Mouse (Mus musculus): ENCODE data around the gene Car9. TPM values are rescaled to one million over a fixed set of nuclear protein-coding genes. Genes with fewer than 3 reads are reported as not detected.
"Not testable (repeated sequence)": the region's sequence is repeated elsewhere in the genome, so short reads cannot be mapped to it uniquely, and the experiment has no call there.

The Car9 gene
- polyA plus RNA-seq, 1 experiment from 2014 or later: 1.6 TPM

GRCm38 (mm10) chr4:43480985-43481384, 25.8 kb upstream of the Car9 start:
- Histone ChIP-seq H3K9me3 (no peaks in the 10 kb centered on the region), H3K4me2 (replicated peaks) (no peak overlapping the region), H3K9ac (no peak overlapping the region), H3K27ac (no peak overlapping the region), H3K27me3 (no peaks in the 10 kb centered on the region), H3K4me1 (no peaks in the 10 kb centered on the region), H3K36me3 (no peaks in the 10 kb centered on the region), H3K4me3 (no peak overlapping the region)
- WGBS: 77% methylated on average over 5 of the region's 5 CpGs
- no peak for ATAC-seq (ENCODE audit: insufficient number of reproducible peaks, insufficient read depth, low FRiP score, low TSS enrichment)

GRCm38 (mm10) chr4:43481894-43482456, 24.8 kb upstream of the Car9 start:
- H3K9ac ChIP-seq: no peak overlapping the region
- H3K9me3 ChIP-seq: no peaks in the 10 kb centered on the region
- no peak overlapping the region for H3K4me2 ChIP-seq (replicated peaks)
- no peaks in the 10 kb centered on the region for H3K4me1 ChIP-seq
- no peak overlapping the region for H3K27ac ChIP-seq
- no peak for ATAC-seq (ENCODE audit: insufficient number of reproducible peaks, insufficient read depth, low FRiP score, low TSS enrichment)
- WGBS: 67% methylated on average over 7 of the region's 7 CpGs
- H3K27me3 ChIP-seq: no peaks in the 10 kb centered on the region
- H3K36me3 ChIP-seq: no peaks in the 10 kb centered on the region
- H3K4me3 ChIP-seq: no peak overlapping the region

- no peaks in the 10 kb centered on the region for H3K27me3 ChIP-seq
- no peak overlapping the region for H3K9ac ChIP-seq
- H3K4me2 ChIP-seq (replicated peaks): no peak overlapping the region
- H3K9me3 ChIP-seq: no peaks in the 10 kb centered on the region
- no peak overlapping the region for H3K27ac ChIP-seq
- no peaks in the 10 kb centered on the region for H3K4me1 ChIP-seq
- no peak for ATAC-seq (ENCODE audit: insufficient number of reproducible peaks, insufficient read depth, low FRiP score, low TSS enrichment)
- no peak overlapping the region for H3K4me3 ChIP-seq
- WGBS: 70% methylated on average over 10 of the region's 10 CpGs
- H3K36me3 ChIP-seq: no peaks in the 10 kb centered on the region
Measured at GRCm38 (mm10) chr4:43482591-43482990, 24.2 kb upstream of the Car9 start.

DNA sequence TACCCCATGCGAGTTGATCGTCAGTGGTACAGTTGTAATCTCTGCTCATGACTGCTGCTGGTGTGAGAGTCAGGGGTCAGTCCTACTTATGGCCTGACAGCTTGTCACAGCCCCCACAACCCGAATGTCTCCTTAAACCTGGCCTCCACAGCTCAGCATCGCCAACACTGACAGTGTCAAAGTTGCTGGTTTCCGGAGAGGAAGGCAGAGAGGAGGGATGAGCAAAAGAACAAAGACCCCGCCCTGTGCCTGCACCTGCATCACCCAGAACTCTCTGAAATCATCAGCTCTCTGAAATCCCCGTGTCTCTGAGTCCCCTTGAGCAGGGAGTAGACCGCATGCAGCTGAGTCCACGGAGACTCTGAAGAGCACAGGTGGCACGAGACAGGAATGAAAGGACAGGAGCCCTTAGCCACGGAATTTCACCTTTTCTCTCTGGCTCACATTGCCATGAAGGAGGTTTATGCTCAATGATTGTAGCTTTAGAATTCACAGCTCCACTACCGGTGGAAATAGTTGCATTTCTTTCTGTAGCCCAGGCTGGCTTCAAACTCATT, 23.2 kb upstream of the Car9 start, which contains the start of gene Sit1:
Gene Sit1, minus strand, starts transcription at position 200 of the 557 bp plus-strand sequence.
- H3K36me3 ChIP-seq: no peaks in the 10 kb centered on the region
- H3K4me1 ChIP-seq: no peaks in the 10 kb centered on the region
- no peaks in the 10 kb centered on the region for H3K9me3 ChIP-seq
- no peak within 1 kb of the TSS for H3K9ac ChIP-seq
- H3K27me3 ChIP-seq: no peaks in the 10 kb centered on the region
- no peak for ATAC-seq (ENCODE audit: insufficient number of reproducible peaks, insufficient read depth, low FRiP score, low TSS enrichment)
- H3K4me2 ChIP-seq (replicated peaks): no peak within 1 kb of the TSS
- H3K4me3 ChIP-seq: no peak within 1 kb of the TSS
- WGBS: 57% methylated on average over 12 of the region's 12 CpGs
- H3K27ac ChIP-seq: no peak within 1 kb of the TSS

- not testable (repeated sequence) for ATAC-seq (ENCODE audit: insufficient number of reproducible peaks, insufficient read depth, low FRiP score, low TSS enrichment); H3K4me1 ChIP-seq; H3K9me3 ChIP-seq; H3K36me3 ChIP-seq; H3K9ac ChIP-seq; H3K4me2 ChIP-seq (replicated peaks); H3K27ac ChIP-seq; H3K4me3 ChIP-seq; H3K27me3 ChIP-seq
- 85% methylated on average over 5 of the region's 5 CpGs for WGBS
Measured at GRCm38 (mm10) chr4:43485666-43486065, 21.1 kb upstream of the Car9 start.

- WGBS: 89% methylated on average over 3 of the region's 3 CpGs
- Histone ChIP-seq H3K4me2 (replicated peaks) (no peak overlapping the region), H3K36me3 (no peaks in the 10 kb centered on the region), H3K9me3 (0 out of 2 replicates have a peak, but pooled peaks cover 3% of the 10 kb centered on the region), H3K27me3 (no peaks in the 10 kb centered on the region), H3K9ac (no peak overlapping the region), H3K27ac (no peak overlapping the region), H3K4me3 (no peak overlapping the region), H3K4me1 (peaks cover 4% of the 10 kb centered on the region; the same call in 1 of the 2 replicates)
- ATAC-seq (ENCODE audit: insufficient number of reproducible peaks, insufficient read depth, low FRiP score, low TSS enrichment): no peak
Measured at GRCm38 (mm10) chr4:43489611-43490010, 17.2 kb upstream of the Car9 start.

DNA sequence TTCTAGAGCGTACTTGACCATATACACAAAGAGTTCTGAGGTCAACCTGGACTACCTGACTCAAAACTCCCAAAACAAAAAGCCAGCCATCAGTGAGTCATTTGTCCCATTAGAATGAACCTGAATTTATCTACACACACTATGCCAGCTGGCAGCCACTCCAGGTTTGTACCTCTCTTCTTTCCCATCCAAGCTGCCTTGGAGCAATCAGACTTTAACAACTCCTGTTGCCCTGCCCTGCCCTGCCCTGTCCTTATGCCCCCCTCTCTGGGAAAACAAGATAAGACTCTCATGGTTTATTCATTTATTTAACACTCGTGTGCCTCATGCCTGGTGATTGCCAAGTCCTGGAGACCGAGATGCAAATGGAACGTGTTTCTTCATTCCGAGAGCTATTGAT, 16.0 kb upstream of the Car9 start:
- Histone ChIP-seq H3K9ac (no peak overlapping the region), H3K4me1 (peaks cover 9% of the 10 kb centered on the region; the same call in 1 of the 2 replicates), H3K27me3 (no peaks in the 10 kb centered on the region), H3K27ac (no peak overlapping the region), H3K36me3 (0 out of 2 replicates have a peak, but pooled peaks cover 3% of the 10 kb centered on the region), H3K9me3 (0 out of 2 replicates have a peak, but pooled peaks cover 3% of the 10 kb centered on the region), H3K4me2 (replicated peaks) (no peak overlapping the region), H3K4me3 (no peak overlapping the region)
- 87% methylated on average over 5 of the region's 5 CpGs for WGBS
- ATAC-seq (ENCODE audit: insufficient number of reproducible peaks, insufficient read depth, low FRiP score, low TSS enrichment): no peak

GRCm38 (mm10) chr4:43492101-43492820, 14.5 kb upstream of the Car9 start:
- Histone ChIP-seq H3K9ac (no peak overlapping the region), H3K9me3 (0 out of 2 replicates have a peak, but pooled peaks cover 3% of the 10 kb centered on the region), H3K4me1 (peaks cover 9% of the 10 kb centered on the region; the same call in 1 of the 2 replicates), H3K27me3 (no peaks in the 10 kb centered on the region), H3K36me3 (peaks cover 11% of the 10 kb centered on the region; the same call in 1 of the 2 replicates), H3K27ac (peak overlapping the region; percentile 55; the same call in 1 of the 2 replicates), H3K4me3 (peak overlapping the region; percentile 55; the same call in 1 of the 2 replicates), H3K4me2 (replicated peaks) (peak overlapping the region; percentile 59)
- 47% methylated on average over 12 of the region's 12 CpGs for WGBS
- no peak for ATAC-seq (ENCODE audit: insufficient number of reproducible peaks, insufficient read depth, low FRiP score, low TSS enrichment)

- H3K9me3 ChIP-seq: 0 out of 2 replicates have a peak, but pooled peaks cover 3% of the 10 kb centered on the region
- H3K27ac ChIP-seq: peak within 1 kb of the TSS; percentile 85
- H3K4me3 ChIP-seq: peak within 1 kb of the TSS; percentile 55
- H3K9ac ChIP-seq: peak within 1 kb of the TSS; percentile 57
- peaks cover 11% of the 10 kb centered on the region; the same call in 1 of the 2 replicates for H3K36me3 ChIP-seq
- peak within 1 kb of the TSS; percentile 59 for H3K4me2 ChIP-seq (replicated peaks)
- under 1% methylated on average over 25 of the region's 25 CpGs for WGBS
- H3K27me3 ChIP-seq: no peaks in the 10 kb centered on the region
- peaks cover 14% of the 10 kb centered on the region; the same call in 1 of the 2 replicates for H3K4me1 ChIP-seq
- peak; percentile 97 for ATAC-seq (ENCODE audit: insufficient number of reproducible peaks, insufficient read depth, low FRiP score, low TSS enrichment)
Measured at GRCm38 (mm10) chr4:43492821-43493185, 14.0 kb upstream of the Car9 start, which contains the start of gene Ccdc107. Ccdc107 (plus strand) TSS chr4:43492900.

GRCm38 (mm10) chr4:43493186-43493845, 13.4 kb upstream of the Car9 start:
- Histone ChIP-seq H3K27ac (peak overlapping the region; percentile 85), H3K4me3 (peak overlapping the region; percentile 55), H3K9ac (peak overlapping the region; percentile 57), H3K36me3 (peaks cover 11% of the 10 kb centered on the region; the same call in 1 of the 2 replicates), H3K4me1 (peaks cover 20% of the 10 kb centered on the region), H3K27me3 (no peaks in the 10 kb centered on the region), H3K9me3 (0 out of 2 replicates have a peak, but pooled peaks cover 3% of the 10 kb centered on the region), H3K4me2 (replicated peaks) (peak overlapping the region; percentile 59)
- peak; percentile 88 for ATAC-seq (ENCODE audit: insufficient number of reproducible peaks, insufficient read depth, low FRiP score, low TSS enrichment)
- WGBS: under 1% methylated on average over 47 of the region's 47 CpGs

- Histone ChIP-seq H3K4me1 (peaks cover 25% of the 10 kb centered on the region), H3K4me3 (peak overlapping the region; percentile 55), H3K27ac (peak overlapping the region; percentile 85), H3K4me2 (replicated peaks) (peak overlapping the region; percentile 59), H3K9me3 (0 out of 2 replicates have a peak, but pooled peaks cover 3% of the 10 kb centered on the region), H3K36me3 (peaks cover 11% of the 10 kb centered on the region; the same call in 1 of the 2 replicates), H3K27me3 (no peaks in the 10 kb centered on the region), H3K9ac (peak overlapping the region; percentile 57)
- 3% methylated on average over 9 of the region's 9 CpGs for WGBS
- no peak for ATAC-seq (ENCODE audit: insufficient number of reproducible peaks, insufficient read depth, low FRiP score, low TSS enrichment)
Measured at GRCm38 (mm10) chr4:43493846-43494240, 12.9 kb upstream of the Car9 start.
